Mouse (Mus musculus): ENCODE data around the gene Txndc5. TPM values are rescaled to one million over a fixed set of nuclear protein-coding genes. Genes with fewer than 3 reads are reported as not detected.

Txndc5 gene
- 10 to 100 TPM; 61.9 to 76.3 TPM for total RNA-seq (2021)
- long read RNA-seq, experiment 1, transcript Txndc5-201 (10 exons, 2,843 nt) = major isoform, 221 of 236 reads
- long read RNA-seq, experiment 1, partial matches to known transcripts = 7 of 236 reads
- long read RNA-seq, experiment 1, other reads (novel, unspliced or antisense) = 6 of 236 reads
- long read RNA-seq, experiment 2, transcript Txndc5-201 (10 exons, 2,843 nt) = major isoform, 168 of 186 reads
- long read RNA-seq, experiment 2, partial matches to known transcripts = 8 of 186 reads
- long read RNA-seq, experiment 2, other reads (novel, unspliced or antisense) = 8 of 186 reads

GRCm38 (mm10) chr13:38528687-38529294 lies at the start of gene Txndc5:
Txndc5 (minus strand) TSS chr13:38528824.
- DNase-seq = peak; percentile 21

- DNase-seq = no peak
Measured at GRCm38 (mm10) chr13:38574668-38575067, 46.0 kb upstream of the Txndc5 start.

- DNase-seq = no peak
Measured at GRCm38 (mm10) chr13:38573281-38573680, 44.7 kb upstream of the Txndc5 start.

- DNase-seq = no peak
Measured at GRCm38 (mm10) chr13:38565245-38565644, 36.6 kb upstream of the Txndc5 start.

- no peak for DNase-seq
Measured at GRCm38 (mm10) chr13:38554611-38555010, 26.0 kb upstream of the Txndc5 start.

- DNase-seq = no peak
Measured at GRCm38 (mm10) chr13:38554210-38554609, 25.6 kb upstream of the Txndc5 start.

- DNase-seq = no peak
Measured at GRCm38 (mm10) chr13:38548681-38549080, 20.1 kb upstream of the Txndc5 start.

- DNase-seq = no peak
Measured at GRCm38 (mm10) chr13:38547717-38548116, 19.1 kb upstream of the Txndc5 start.

GRCm38 (mm10) chr13:38546754-38547153 lies 18.1 kb upstream of the Txndc5 start:
- DNase-seq = no peak

GRCm38 (mm10) chr13:38545460-38545859 lies 16.8 kb upstream of the Txndc5 start:
- DNase-seq = peak; percentile 26

GRCm38 (mm10) chr13:38544769-38545445 lies 16.3 kb upstream of the Txndc5 start:
- DNase-seq = no peak

GRCm38 (mm10) chr13:38543455-38544125 lies 15.0 kb upstream of the Txndc5 start:
- no peak for DNase-seq

- DNase-seq = no peak
Measured at GRCm38 (mm10) chr13:38539192-38539900, 10.7 kb upstream of the Txndc5 start.

- DNase-seq = no peak
Measured at GRCm38 (mm10) chr13:38537521-38537920, 8.9 kb upstream of the Txndc5 start.

- no peak for DNase-seq
Measured at GRCm38 (mm10) chr13:38534731-38535130, 6.1 kb upstream of the Txndc5 start.

GRCm38 (mm10) chr13:38534016-38534415 lies 5.4 kb upstream of the Txndc5 start:
- no peak for DNase-seq

- no peak for DNase-seq
Measured at GRCm38 (mm10) chr13:38533461-38533860, 4.8 kb upstream of the Txndc5 start.

- no peak for DNase-seq
Measured at GRCm38 (mm10) chr13:38531498-38531897, 2.9 kb upstream of the Txndc5 start.

- DNase-seq = no peak
Measured at GRCm38 (mm10) chr13:38529576-38529975, 952 bp upstream of the Txndc5 start.

- DNase-seq = peak; percentile 88
Measured at GRCm38 (mm10) chr13:38527797-38528650, 600 bp downstream of the Txndc5 start.
